Mouse (Mus musculus): ENCODE measurements at regions not wholly inside any gene's neighbourhood (a gene's known extent, or its start where the extent isn't known, plus 50 kb on each side); places are given as distances from the start of the nearest gene placed in this dataset.

- TF ChIP-seq CTCF (IDR thresholded peaks at IDR 0.05; ENCODE audit: low read depth) (no peak), EP300 (IDR thresholded peaks at IDR 0.05; ENCODE audit: low read depth) (no peak)
Observed at GRCm38 (mm10) chr13:107835756-107836385, 208.4 kb upstream of the Smim15 start.
